Mouse (Mus musculus) kidney, postnatal 0 days (tissue): ENCODE data around the gene Oca2. TPM values are rescaled to one million over a fixed set of nuclear protein-coding genes. Genes with fewer than 3 reads are reported as not detected.

Experiments
- ATAC-seq: fragments of 200-750 bp; cut with Nextera tagmentation; replicated peaks from 2 replicates; pipeline ENCODE4 v1.8.0; 2017; ENCODE audit warnings: low read depth, moderate number of reproducible peaks, moderate TSS enrichment, moderate library complexity; ENCODE audit not compliant: low FRiP score
- DNase-seq: peaks from one replicate; pipeline ENCODE4 v3.0.0-alpha.2; 2016; ENCODE audit warnings: low spot score
- H3K27ac ChIP-seq: fragments of 300-500 bp; sonication (generic); 2 replicates; pipeline ENCODE4 v1.5.1; 2014; ENCODE audit warnings: mild to moderate bottlenecking
- H3K27me3 ChIP-seq: fragments of 300-500 bp; sonication (generic); 2 replicates; pipeline ENCODE4 v1.6.1; 2014; ENCODE audit warnings: low read length, mixed read lengths; ENCODE audit not compliant: insufficient read depth
- H3K36me3 ChIP-seq: fragments of 300-500 bp; sonication (generic); 2 replicates; pipeline ENCODE4 v1.6.1; 2014; ENCODE audit warnings: low read length, mixed read lengths; ENCODE audit not compliant: insufficient read depth
- H3K4me1 ChIP-seq: fragments of 300-500 bp; sonication (generic); replicated peaks from 2 replicates; pipeline ENCODE4 v1.6.1; 2014; ENCODE audit warnings: antibody characterized with exemption, low read length, mixed read lengths; ENCODE audit not compliant: insufficient read depth
- H3K4me2 ChIP-seq: fragments of 300-500 bp; sonication (generic); 2 replicates; pipeline ENCODE4 v1.6.1; 2014; ENCODE audit warnings: mild to moderate bottlenecking, low read length, moderate library complexity, mixed read lengths
- H3K4me3 ChIP-seq: fragments of 300-500 bp; sonication (generic); replicated peaks from 2 replicates; pipeline ENCODE4 v1.5.1; 2014; ENCODE audit warnings: low read depth, low read length
- H3K9ac ChIP-seq: fragments of 300-500 bp; sonication (generic); 2 replicates; pipeline ENCODE4 v1.6.1; 2014; ENCODE audit warnings: low read depth, low read length
- H3K9me3 ChIP-seq: fragments of 300-500 bp; sonication (generic); replicated peaks from 2 replicates; pipeline ENCODE4 v1.6.1; 2016; ENCODE audit warnings: low read length, inconsistent platforms, mixed read lengths
- CTCF ChIP-seq: IDR thresholded peaks from 2 replicates; pipeline ENCODE4 v1.5.1; 2016; ENCODE audit warnings: antibody characterized with exemption, low read depth, mild to moderate bottlenecking, moderate library complexity
- WGBS: fragments of 180-500 bp; shearing (Covaris S2); extraction: QIAGEN DNeasy Blood & Tissue Kit; methylation state at CpG from one replicate; pipeline ENCODE4 v1.1.7; 2014; 5-methylcytosine and 5-hydroxymethylcytosine counted together
- polyA plus RNA-seq: library from polyadenylated mRNA; unstranded; fragments of >200 nt; fragmentation: Nextera tagmentation; extraction: Ambion mirVana; gene quantifications from 2 replicates; pipeline ENCODE4 v1.2.1, GENCODE M21; 2015

The Oca2 gene
- polyA plus RNA-seq, 1 experiment from 2014 or later = 0.09 TPM

DNA sequence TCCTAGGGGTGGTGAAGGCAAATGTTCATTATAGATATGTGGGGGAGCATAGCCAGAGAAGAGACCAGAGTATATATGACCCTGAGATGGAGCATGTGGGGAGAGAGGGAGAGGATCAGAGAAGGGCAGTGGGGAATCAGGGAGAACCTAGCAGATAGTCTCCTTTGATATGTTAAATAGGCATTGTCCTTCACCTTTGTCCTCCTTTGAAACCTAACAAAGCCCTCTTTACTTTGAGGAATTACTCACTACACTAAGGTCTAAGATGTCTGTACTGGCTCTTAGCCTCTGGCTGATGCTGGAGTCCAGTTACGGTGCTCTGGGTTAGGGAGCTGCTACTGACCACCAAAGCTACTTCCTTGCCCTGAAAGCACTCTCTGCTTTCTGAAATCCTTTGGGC lies 279.0 kb downstream of the Oca2 start:
- no peak for ATAC-seq

DNA sequence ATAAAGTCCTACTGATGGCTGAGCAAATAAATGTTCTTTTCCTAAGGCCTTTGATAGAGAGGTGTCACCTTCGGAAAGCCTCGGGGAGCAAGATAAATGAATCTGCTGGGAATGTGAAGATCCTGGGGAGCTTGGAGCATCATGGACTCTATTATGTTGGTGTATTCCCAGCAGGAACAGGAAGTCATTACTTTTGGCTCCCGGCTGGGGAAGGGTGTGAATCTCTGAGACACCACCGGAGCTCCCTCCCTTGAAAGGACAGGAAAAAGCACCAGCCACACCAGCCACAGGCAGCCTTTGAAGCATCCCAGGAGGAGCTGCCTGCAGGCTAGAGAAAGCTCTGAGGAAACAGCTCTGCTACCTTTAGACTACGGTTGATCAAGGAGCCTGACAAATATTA lies 280.2 kb downstream of the Oca2 start:
- Histone ChIP-seq H3K27ac (no peak overlapping the region), H3K4me2 (no peak overlapping the region), H3K4me3 (no peak overlapping the region), H3K9ac (no peak overlapping the region), H3K36me3 (no peaks in the 10 kb centered on the region), H3K4me1 (no peaks in the 10 kb centered on the region), H3K27me3 (no peaks in the 10 kb centered on the region), H3K9me3 (no peaks in the 10 kb centered on the region)
- WGBS = 6% methylated on average over 5 of the region's 5 CpGs
- no peak for ATAC-seq
- no peak for DNase-seq
- TF ChIP-seq CTCF = no peak

More for the DNA sequence above, 279.0 kb downstream of the Oca2 start:
- H3K27ac ChIP-seq = no peak overlapping the region
- no peak overlapping the region for H3K4me2 ChIP-seq
- DNase-seq = no peak
- no peak for TF ChIP-seq CTCF
- H3K9me3 ChIP-seq = no peaks in the 10 kb centered on the region
- no peak overlapping the region for H3K9ac ChIP-seq
- no peaks in the 10 kb centered on the region for H3K27me3 ChIP-seq
- H3K36me3 ChIP-seq = no peaks in the 10 kb centered on the region
- H3K4me1 ChIP-seq = no peaks in the 10 kb centered on the region
- H3K4me3 ChIP-seq = no peak overlapping the region
- 48% methylated on average over 1 of the region's 1 CpGs for WGBS

DNA sequence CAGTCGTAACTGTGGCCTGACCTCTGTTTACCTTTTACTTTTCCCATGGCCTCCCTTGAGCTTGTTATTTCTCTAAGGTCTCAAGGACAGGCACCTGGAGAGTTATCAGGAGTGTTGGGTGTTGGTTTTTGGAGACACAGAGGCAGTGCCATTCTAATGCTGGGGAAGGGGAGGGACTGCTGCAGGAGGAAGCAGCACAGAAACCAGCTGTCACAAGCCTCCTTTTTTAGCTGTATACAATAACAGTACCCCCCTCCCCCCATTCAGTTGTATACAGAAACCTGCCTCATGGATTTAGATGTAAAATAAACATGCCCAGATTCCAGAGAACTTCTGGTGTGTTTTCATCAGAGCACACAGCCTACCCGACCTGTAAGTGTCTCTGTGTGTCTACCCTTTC lies 295.3 kb downstream of the Oca2 start:
- Histone ChIP-seq H3K4me3 (no peak overlapping the region), H3K4me2 (no peak overlapping the region), H3K27ac (no peak overlapping the region), H3K9me3 (no peaks in the 10 kb centered on the region), H3K9ac (no peak overlapping the region), H3K36me3 (no peaks in the 10 kb centered on the region), H3K4me1 (no peaks in the 10 kb centered on the region), H3K27me3 (no peaks in the 10 kb centered on the region)
- WGBS = 33% methylated on average over 2 of the region's 2 CpGs
- no peak for DNase-seq
- TF ChIP-seq CTCF = no peak
- no peak for ATAC-seq

DNA sequence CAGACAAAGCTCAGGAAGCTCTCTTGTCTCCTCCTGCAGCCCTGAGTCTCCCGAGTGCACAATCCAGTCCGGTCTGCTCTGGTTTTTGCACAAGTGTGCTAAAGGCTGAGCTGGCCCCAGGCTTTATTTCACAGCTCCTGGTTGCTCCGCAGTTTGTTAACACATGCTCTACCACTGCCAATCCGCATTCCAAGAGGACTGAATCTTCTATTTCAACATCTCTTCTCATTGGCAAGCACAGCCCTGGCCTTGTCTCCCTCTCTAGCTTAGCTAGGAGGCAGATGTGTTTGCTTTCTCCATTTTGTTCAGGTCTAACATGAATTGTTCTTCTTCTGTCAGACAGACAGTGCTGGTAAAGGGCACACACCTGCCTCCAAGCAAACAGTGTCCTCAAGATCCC lies 309.7 kb downstream of the Oca2 start:
- Histone ChIP-seq H3K36me3 (no peaks in the 10 kb centered on the region), H3K4me3 (no peak overlapping the region), H3K4me1 (no peaks in the 10 kb centered on the region), H3K4me2 (no peak overlapping the region), H3K9me3 (no peaks in the 10 kb centered on the region), H3K27ac (no peak overlapping the region), H3K9ac (no peak overlapping the region), H3K27me3 (no peaks in the 10 kb centered on the region)
- ATAC-seq = no peak
- TF ChIP-seq CTCF = no peak
- WGBS = 52% methylated on average over 4 of the region's 4 CpGs
- DNase-seq = no peak

DNA sequence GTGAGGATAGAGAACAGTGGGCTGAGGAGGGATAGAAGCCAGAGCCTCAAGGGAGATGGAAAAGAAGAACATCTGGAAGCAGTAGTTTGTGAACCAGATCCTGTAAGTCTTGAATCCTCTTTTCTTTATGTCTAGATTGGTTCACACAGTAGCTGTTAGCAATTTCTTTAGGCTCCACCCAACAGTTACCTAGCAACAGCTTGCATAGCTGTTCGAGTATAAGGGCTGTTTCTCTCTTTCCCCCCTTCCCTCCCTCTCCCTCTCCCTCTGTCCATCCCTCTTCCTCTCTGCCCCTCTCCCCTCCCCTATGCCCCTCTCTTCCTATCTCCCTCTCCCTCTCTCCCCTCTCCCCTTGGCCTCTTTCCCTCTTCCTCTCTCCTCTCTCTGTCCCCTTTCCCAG lies 312.2 kb downstream of the Oca2 start:
- H3K27me3 ChIP-seq = no peaks in the 10 kb centered on the region
- DNase-seq (no peak), ATAC-seq (no peak)
- no peaks in the 10 kb centered on the region for H3K4me1 ChIP-seq
- no peak overlapping the region for H3K4me2 ChIP-seq
- no peak overlapping the region for H3K4me3 ChIP-seq
- no peaks in the 10 kb centered on the region for H3K9me3 ChIP-seq
- no peaks in the 10 kb centered on the region for H3K36me3 ChIP-seq
- WGBS = 10% methylated on average over 1 of the region's 1 CpGs
- no peak for TF ChIP-seq CTCF
- H3K27ac ChIP-seq = no peak overlapping the region
- no peak overlapping the region for H3K9ac ChIP-seq

Other genes with a start within 250 kb of the Oca2 start
- gene Nipa1, start 219.8 kb upstream of the Oca2 start, polyA plus RNA-seq = 3.6 and 4.7 TPM in 2 replicates
- 15.6 and 18.5 TPM in 2 replicates for gene Herc2, start 189.6 kb upstream of the Oca2 start, polyA plus RNA-seq